ENCODE assay signal across 10 mouse cellular contexts in the genomic region with DNA sequence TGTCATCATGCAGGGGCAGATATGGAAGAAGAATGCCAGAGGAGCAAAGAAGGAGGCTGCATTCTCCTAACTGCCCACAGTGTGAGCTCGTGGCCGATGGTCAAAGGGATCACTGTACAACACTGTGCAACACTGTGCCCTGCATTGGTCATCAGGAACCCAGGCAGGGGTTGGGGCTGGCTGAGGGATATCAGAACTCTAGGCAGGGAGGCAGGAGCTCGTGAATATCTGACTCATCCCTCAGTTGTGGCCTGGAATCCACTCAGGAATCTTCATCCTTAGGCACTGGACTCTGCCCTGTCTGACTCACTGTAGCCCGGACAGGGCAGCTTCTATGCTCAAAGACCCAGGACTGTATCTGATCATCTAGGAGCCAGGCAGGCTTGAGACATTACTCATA.
DNase-seq lines count a peak whose midpoint lies in the region; ATAC-seq and TF ChIP-seq lines count a peak whose summit lies in the region.
"Had no signal": no experiment of that assay in that cellular context is flagged by ENCODE, and none has a peak within 500 bp of the region (broad histone marks: within the 10 kb centered on the region; RNA-seq: fewer than 3 reads in every experiment).

No protein-coding gene starts in this region.

- no peaks in the 10 kb centered on the region for H3K9me3 ChIP-seq in intestine, postnatal 0 days (ENCODE audit: control insufficient read depth)
- no peaks in the 10 kb centered on the region for H3K9me3 ChIP-seq in stomach, postnatal 0 days (ENCODE audit: control insufficient read depth, low read length)
- H3K9me3 ChIP-seq: G1E had no signal

- ATAC-seq in intestine, postnatal 0 days: peak; percentile 94
- peak; percentile 93 for ATAC-seq in stomach, postnatal 0 days (ENCODE audit: low FRiP score, low TSS enrichment)

- peaks cover 4% of the 10 kb centered on the region for H3K4me1 ChIP-seq in intestine, postnatal 0 days (replicated peaks; ENCODE audit: control insufficient read depth, insufficient read depth, low read length)
- no peaks in the 10 kb centered on the region for H3K4me1 ChIP-seq in stomach, postnatal 0 days (replicated peaks; ENCODE audit: control insufficient read depth, insufficient read depth)

- no peak overlapping the region for H3K4me2 ChIP-seq in intestine, postnatal 0 days (replicated peaks; ENCODE audit: low read depth)
- H3K4me2 ChIP-seq in stomach, postnatal 0 days (replicated peaks; ENCODE audit: low read depth): no peak overlapping the region

- no peaks in the 10 kb centered on the region for H3K36me3 ChIP-seq in intestine, postnatal 0 days (ENCODE audit: control insufficient read depth, insufficient read depth)
- no peaks in the 10 kb centered on the region for H3K36me3 ChIP-seq in stomach, postnatal 0 days (ENCODE audit: control insufficient read depth, insufficient read depth, low read length)
- H3K36me3 ChIP-seq: G1E had no signal

- H3K27ac ChIP-seq in intestine, postnatal 0 days (ENCODE audit: low read depth, low read length): no peak overlapping the region
- no peak overlapping the region for H3K27ac ChIP-seq in stomach, postnatal 0 days (replicated peaks)

- no peak overlapping the region for H3K9ac ChIP-seq in intestine, postnatal 0 days (ENCODE audit: low read depth, low read length)
- no peak overlapping the region for H3K9ac ChIP-seq in stomach, postnatal 0 days (ENCODE audit: low read length)

- WGBS in intestine, postnatal 0 days: 51% methylated on average over 4 of the region's 4 CpGs
- 68% methylated on average over 4 of the region's 4 CpGs for WGBS in stomach, postnatal 0 days

- TF ChIP-seq EP300 in stomach, postnatal 0 days (optimal IDR thresholded peaks at IDR 0.05): no peak

- H3K27me3 ChIP-seq in intestine, postnatal 0 days (replicated peaks; ENCODE audit: control insufficient read depth, insufficient read depth, low read length): no peaks in the 10 kb centered on the region
- H3K27me3 ChIP-seq in stomach, postnatal 0 days (ENCODE audit: control insufficient read depth, insufficient read depth, low read length): no peaks in the 10 kb centered on the region

- peak; percentile 7 for DNase-seq in ovary, adult 18-20 months (ENCODE audit: low spot score)
- no peak for DNase-seq in ovary, postnatal 10 days (ENCODE audit: low spot score)
- peak; percentile 95 for DNase-seq in fibroblast of lung, adult 2 months (ENCODE audit: low read depth)
- peak; percentile 13 for DNase-seq in stomach, postnatal 0 days (ENCODE audit: low spot score)
- DNase-seq in layer of hippocampus, postnatal 25 days (ENCODE audit: extremely low spot score in 1 of 2, low spot score in 1 of 2): no peak
- DNase-seq in T-cell, adult 2 months (ENCODE audit: low spot score): no peak
- DNase-seq: kidney, adult 8-10 months; thymus, adult 2 months had no signal

- no peak overlapping the region for H3K4me3 ChIP-seq in intestine, postnatal 0 days (ENCODE audit: low read depth, low read length)
- H3K4me3 ChIP-seq in stomach, postnatal 0 days (ENCODE audit: low read depth, low read length): no peak overlapping the region

- TF ChIP-seq CTCF in intestine, postnatal 0 days (IDR thresholded peaks at IDR 0.05; ENCODE audit: low read depth): no peak
- TF ChIP-seq CTCF in stomach, postnatal 0 days (IDR thresholded peaks at IDR 0.05; ENCODE audit: low read depth): no peak

Comparison
In these comparisons a context has a peak if more than half of its experiments do, and no peak if none do; other contexts are left out.
1. DNase-seq: peak in ovary, adult 18-20 months (single experiment), fibroblast of lung, adult 2 months (single experiment) and stomach, postnatal 0 days (single experiment); none in ovary, postnatal 10 days (single experiment), layer of hippocampus, postnatal 25 days (0 of 2) and T-cell, adult 2 months (single experiment).